Mouse (Mus musculus): ENCODE measurements around the gene Igsf9. TPM values are rescaled to one million over a fixed set of nuclear protein-coding genes. Genes with fewer than 3 reads are reported as not detected.
A peak's percentile ranks its signal among the peaks of the same experiment; 100 is the strongest.

Gene Igsf9
- polyA plus RNA-seq, 1 experiment: 40.6 TPM

GRCm38 (mm10) chr1:172519644-172520043, 38.1 kb downstream of the Igsf9 start:
- no peak overlapping the region for H3K4me3 ChIP-seq (ENCODE audit: low read depth, low read length)
- peak overlapping the region; percentile 82 for H3K27ac ChIP-seq (ENCODE audit: insufficient read depth, low read length)
- H3K9me3 ChIP-seq (replicated peaks; ENCODE audit: control insufficient read depth, insufficient read depth, low read length, poor library complexity, severe bottlenecking): no peaks in the 10 kb centered on the region
- no peaks in the 10 kb centered on the region for H3K4me1 ChIP-seq (ENCODE audit: control insufficient read depth, insufficient read depth, low read length)
- no peaks in the 10 kb centered on the region for H3K36me3 ChIP-seq (ENCODE audit: control insufficient read depth, insufficient read depth, low read length, poor library complexity, severe bottlenecking)
- no peaks in the 10 kb centered on the region for H3K27me3 ChIP-seq (ENCODE audit: control insufficient read depth, insufficient read depth, low read length, poor library complexity, severe bottlenecking)
- TF ChIP-seq CTCF (IDR thresholded peaks at IDR 0.05; ENCODE audit: low read depth, low read length) (no peak), EP300 (IDR thresholded peaks at IDR 0.05; ENCODE audit: insufficient read depth, low read depth, low read length) (no peak), POLR2A (IDR thresholded peaks at IDR 0.05; ENCODE audit: insufficient read depth, low read length) (no peak)
- peak overlapping the region; percentile 18 for H3K9ac ChIP-seq (ENCODE audit: low read depth, poor library complexity, severe bottlenecking)

- H3K36me3 ChIP-seq (ENCODE audit: control insufficient read depth, insufficient read depth, low read length, poor library complexity, severe bottlenecking): no peaks in the 10 kb centered on the region
- H3K9ac ChIP-seq (ENCODE audit: low read depth, poor library complexity, severe bottlenecking): peak within 1 kb of the TSS; percentile 18
- peak within 1 kb of the TSS; percentile 82 for H3K27ac ChIP-seq (ENCODE audit: insufficient read depth, low read length)
Observed at GRCm38 (mm10) chr1:172520576-172521440, 39.2 kb downstream of the Igsf9 start, which contains the start of gene Cfap45. Gene Cfap45, plus strand, starts transcription at chr1:172520801.

GRCm38 (mm10) chr1:172522524-172522923, 40.9 kb downstream of the Igsf9 start:
- H3K27me3 ChIP-seq (ENCODE audit: control insufficient read depth, insufficient read depth, low read length, poor library complexity, severe bottlenecking): no peaks in the 10 kb centered on the region

More at GRCm38 (mm10) chr1:172520576-172521440, 39.2 kb downstream of the Igsf9 start, which contains the start of gene Cfap45:
- H3K4me1 ChIP-seq (ENCODE audit: control insufficient read depth, insufficient read depth, low read length): peaks cover 2% of the 10 kb centered on the region
- H3K9me3 ChIP-seq (replicated peaks; ENCODE audit: control insufficient read depth, insufficient read depth, low read length, poor library complexity, severe bottlenecking): no peaks in the 10 kb centered on the region
- peak; percentile 78; the same call in 1 of the 2 replicates for TF ChIP-seq EP300 (IDR thresholded peaks at IDR 0.05; ENCODE audit: insufficient read depth, low read depth, low read length)
- no peak for TF ChIP-seq CTCF (IDR thresholded peaks at IDR 0.05; ENCODE audit: low read depth, low read length)
- H3K27me3 ChIP-seq (ENCODE audit: control insufficient read depth, insufficient read depth, low read length, poor library complexity, severe bottlenecking): no peaks in the 10 kb centered on the region
- peak within 1 kb of the TSS; percentile 63 for H3K4me3 ChIP-seq (ENCODE audit: low read depth, low read length)

GRCm38 (mm10) chr1:172523699-172524101, 42.1 kb downstream of the Igsf9 start:
- no peak overlapping the region for H3K27ac ChIP-seq (ENCODE audit: insufficient read depth, low read length)
- no peak for TF ChIP-seq CTCF (IDR thresholded peaks at IDR 0.05; ENCODE audit: low read depth, low read length)
- no peak for TF ChIP-seq EP300 (IDR thresholded peaks at IDR 0.05; ENCODE audit: insufficient read depth, low read depth, low read length)
- no peak for TF ChIP-seq POLR2A (IDR thresholded peaks at IDR 0.05; ENCODE audit: insufficient read depth, low read length)
- no peaks in the 10 kb centered on the region for H3K9me3 ChIP-seq (replicated peaks; ENCODE audit: control insufficient read depth, insufficient read depth, low read length, poor library complexity, severe bottlenecking)
- H3K36me3 ChIP-seq (ENCODE audit: control insufficient read depth, insufficient read depth, low read length, poor library complexity, severe bottlenecking): no peaks in the 10 kb centered on the region
- peaks cover 2% of the 10 kb centered on the region for H3K4me1 ChIP-seq (ENCODE audit: control insufficient read depth, insufficient read depth, low read length)
- no peaks in the 10 kb centered on the region for H3K27me3 ChIP-seq (ENCODE audit: control insufficient read depth, insufficient read depth, low read length, poor library complexity, severe bottlenecking)
- no peak overlapping the region for H3K9ac ChIP-seq (ENCODE audit: low read depth, poor library complexity, severe bottlenecking)
- H3K4me3 ChIP-seq (ENCODE audit: low read depth, low read length): no peak overlapping the region

More at GRCm38 (mm10) chr1:172522524-172522923, 40.9 kb downstream of the Igsf9 start:
- TF ChIP-seq POLR2A (IDR thresholded peaks at IDR 0.05; ENCODE audit: insufficient read depth, low read length) (no peak), EP300 (IDR thresholded peaks at IDR 0.05; ENCODE audit: insufficient read depth, low read depth, low read length) (no peak), CTCF (IDR thresholded peaks at IDR 0.05; ENCODE audit: low read depth, low read length) (no peak)
- no peaks in the 10 kb centered on the region for H3K9me3 ChIP-seq (replicated peaks; ENCODE audit: control insufficient read depth, insufficient read depth, low read length, poor library complexity, severe bottlenecking)
- H3K9ac ChIP-seq (ENCODE audit: low read depth, poor library complexity, severe bottlenecking): no peak overlapping the region
- H3K4me3 ChIP-seq (ENCODE audit: low read depth, low read length): no peak overlapping the region
- H3K27ac ChIP-seq (ENCODE audit: insufficient read depth, low read length): no peak overlapping the region
- peaks cover 2% of the 10 kb centered on the region for H3K4me1 ChIP-seq (ENCODE audit: control insufficient read depth, insufficient read depth, low read length)
- no peaks in the 10 kb centered on the region for H3K36me3 ChIP-seq (ENCODE audit: control insufficient read depth, insufficient read depth, low read length, poor library complexity, severe bottlenecking)

- no peaks in the 10 kb centered on the region for H3K27me3 ChIP-seq (ENCODE audit: control insufficient read depth, insufficient read depth, low read length, poor library complexity, severe bottlenecking)
- peaks cover 2% of the 10 kb centered on the region for H3K4me1 ChIP-seq (ENCODE audit: control insufficient read depth, insufficient read depth, low read length)
- no peaks in the 10 kb centered on the region for H3K36me3 ChIP-seq (ENCODE audit: control insufficient read depth, insufficient read depth, low read length, poor library complexity, severe bottlenecking)
- no peaks in the 10 kb centered on the region for H3K9me3 ChIP-seq (replicated peaks; ENCODE audit: control insufficient read depth, insufficient read depth, low read length, poor library complexity, severe bottlenecking)
- 0 out of 2 replicates have a peak overlapping the region, but pooled peaks have one; percentile 23 for H3K27ac ChIP-seq (ENCODE audit: insufficient read depth, low read length)
- TF ChIP-seq CTCF (IDR thresholded peaks at IDR 0.05; ENCODE audit: low read depth, low read length) (no peak), EP300 (IDR thresholded peaks at IDR 0.05; ENCODE audit: insufficient read depth, low read depth, low read length) (peak; percentile 89), POLR2A (IDR thresholded peaks at IDR 0.05; ENCODE audit: insufficient read depth, low read length) (no peak)
- H3K9ac ChIP-seq (ENCODE audit: low read depth, poor library complexity, severe bottlenecking): no peak overlapping the region
- H3K4me3 ChIP-seq (ENCODE audit: low read depth, low read length): no peak overlapping the region
Observed at GRCm38 (mm10) chr1:172525027-172525764, 43.6 kb downstream of the Igsf9 start.
